Mouse (Mus musculus) monocyte, adult 59 days (primary cell): ENCODE measurements around the gene Mfng. TPM values are rescaled to one million over a fixed set of nuclear protein-coding genes. Genes with fewer than 3 reads are reported as not detected.

Experiments used
- total RNA-seq, 2 experiments: library from RNA; stranded (reverse); gene quantifications; one replicate each; pipeline ENCODE4 v1.2.4; 2023

Gene Mfng
- total RNA-seq, result 10 to 100 TPM; 51.2 to 57.9 TPM

DNA sequence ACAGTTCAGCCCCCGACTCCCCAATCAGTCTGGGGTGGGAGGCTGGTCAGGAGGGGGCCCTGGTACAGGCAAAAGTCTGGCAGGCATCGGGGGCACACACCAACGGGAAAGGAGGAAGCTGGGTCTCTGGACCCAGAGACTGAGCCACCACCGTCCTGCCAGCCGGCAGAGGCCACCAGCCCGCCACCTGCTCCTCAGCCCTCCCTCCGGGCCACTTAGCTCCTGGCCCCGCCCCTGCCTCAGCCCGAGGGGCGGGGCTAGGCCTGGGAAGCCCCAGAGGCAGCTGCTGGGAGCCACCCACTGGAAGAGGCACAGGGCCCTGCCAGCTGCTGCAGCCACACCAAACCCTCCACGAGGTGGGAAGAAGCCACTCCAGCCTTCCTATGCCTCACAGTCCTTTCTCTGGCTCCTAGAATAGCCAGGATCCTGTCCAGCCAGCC, at the start of gene Mfng:
Mfng (minus strand) TSS at position 186 of the 440 bp plus-strand sequence.

DNA sequence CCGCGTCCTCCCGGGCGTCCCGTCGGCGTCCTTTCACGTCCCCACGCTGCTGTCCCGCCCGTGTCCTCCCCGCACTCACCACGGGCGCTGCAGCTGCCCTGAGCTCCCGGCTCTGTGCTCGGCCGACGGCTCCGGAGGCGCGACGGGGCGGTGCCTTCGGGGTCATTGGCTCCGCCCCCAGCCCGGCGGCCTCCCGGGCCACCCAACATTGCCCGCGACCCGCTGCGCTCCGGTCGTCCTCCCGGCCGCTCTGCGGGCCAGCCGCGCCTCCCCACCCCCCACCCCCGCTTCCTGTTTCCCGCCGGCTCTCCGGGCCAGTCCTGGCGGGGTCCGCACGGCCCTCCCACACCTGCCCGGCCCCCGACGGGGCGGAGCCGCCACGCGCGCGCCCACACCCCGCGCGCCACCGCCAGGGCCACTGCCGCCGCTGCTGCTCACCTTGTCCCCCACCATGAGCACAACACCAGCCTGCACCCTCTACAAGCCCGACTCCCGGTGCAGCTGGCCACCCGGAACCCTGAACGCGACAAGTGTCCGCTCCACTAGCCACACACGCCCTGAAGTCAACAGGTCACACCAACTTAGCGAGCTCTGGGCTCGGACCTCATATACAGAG, 29.6 kb upstream of the Mfng start, which contains the start of gene Card10:
Card10 (minus strand) TSS at position 267 of the 616 bp plus-strand sequence.

DNA sequence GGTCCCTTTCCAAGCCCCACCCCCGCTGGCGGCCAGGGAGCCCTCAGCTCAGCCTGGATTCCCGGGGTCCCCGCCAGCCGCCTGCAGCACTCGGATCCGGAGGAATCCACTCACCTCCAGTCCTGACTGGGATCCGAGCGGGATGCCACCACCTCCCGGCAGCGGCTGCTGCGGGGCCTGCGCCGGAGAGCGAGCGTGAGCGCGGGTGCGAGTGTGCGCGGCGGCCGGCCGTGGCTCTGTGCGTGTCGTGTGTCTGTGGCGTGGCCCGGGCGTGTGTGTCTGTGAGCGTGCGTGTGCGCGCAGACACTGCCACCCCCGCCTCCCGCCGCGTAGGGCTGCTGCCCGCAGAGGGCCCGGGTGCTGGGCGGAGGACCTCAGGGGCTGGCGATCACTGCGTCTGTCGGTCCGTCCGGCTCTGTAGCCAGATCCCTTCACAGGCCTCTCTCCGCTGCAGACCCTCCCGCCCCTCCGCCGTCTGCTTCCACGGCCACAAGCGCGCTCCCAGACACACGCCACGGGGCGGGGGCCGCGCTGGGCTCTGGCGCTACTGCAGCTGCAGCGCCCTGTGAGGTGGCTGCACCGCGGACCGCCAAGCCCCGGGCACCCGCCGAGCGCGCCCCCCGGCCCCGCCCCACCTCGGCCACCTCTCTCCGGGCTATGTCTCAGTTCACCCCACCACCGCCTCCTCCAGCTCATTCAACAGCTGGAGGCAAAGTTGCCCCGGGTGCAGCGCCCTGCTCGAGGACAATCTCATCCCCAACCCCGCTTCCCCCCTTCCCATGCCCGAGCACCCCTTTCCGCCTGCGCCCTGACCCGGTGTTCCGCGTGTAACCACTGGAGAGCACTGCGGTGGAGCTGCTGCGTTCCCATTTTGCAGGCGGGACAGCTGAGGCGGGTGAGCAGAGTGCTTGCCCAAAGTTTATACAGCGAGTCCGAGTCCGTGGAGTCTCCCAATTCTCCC, 54.7 kb downstream of the Mfng start, which contains the start of gene Elfn2:
Elfn2 (minus strand) TSS at position 482 of the 961 bp plus-strand sequence.

Other genes starting within 250 kb of the Mfng start
- gene C1qtnf6, start 242.1 kb downstream of the Mfng start, total RNA-seq, result under 1 TPM in 1 of 2 experiments, not detected in 1; 0.50 TPM
- not detected for gene Sstr3, start 228.8 kb downstream of the Mfng start, total RNA-seq
- 100 to 1,000 TPM; 358 to 441 TPM for gene Rac2, start 200.7 kb downstream of the Mfng start, total RNA-seq
- gene Cyth4, start 176.4 kb downstream of the Mfng start, total RNA-seq, result 100 to 1,000 TPM; 340 to 359 TPM
- gene Elfn2, start 54.7 kb downstream of the Mfng start, total RNA-seq, result not detected
- 10 to 100 TPM; 14.9 to 15.0 TPM for gene Card10, start 29.6 kb upstream of the Mfng start, total RNA-seq
- not detected for gene Cdc42ep1, start 69.1 kb upstream of the Mfng start, total RNA-seq
- gene Lgals2, start 82.1 kb upstream of the Mfng start, total RNA-seq, result not detected
- 100 to 1,000 TPM; 103 TPM for gene Gga1, start 103.7 kb upstream of the Mfng start, total RNA-seq
- gene Gm49510, start 126.2 kb upstream of the Mfng start, total RNA-seq, result under 1 TPM in 1 of 2 experiments, not detected in 1; 0.49 TPM
- 100 to 1,000 TPM; 271 to 290 TPM for gene Sh3bp1, start 126.3 kb upstream of the Mfng start, total RNA-seq
- 1 to 10 TPM; 2.1 to 2.8 TPM for gene Pdxp, start 140.4 kb upstream of the Mfng start, total RNA-seq
- 100 to 1,000 TPM; 166 to 215 TPM for gene Lgals1, start 153.2 kb upstream of the Mfng start, total RNA-seq
- gene Nol12, start 161.5 kb upstream of the Mfng start, total RNA-seq, result 10 to 100 TPM; 27.1 to 27.5 TPM
- 10 to 100 TPM; 47.8 to 54.4 TPM for gene Triobp, start 174.2 kb upstream of the Mfng start, total RNA-seq